Mouse (Mus musculus): ENCODE measurements around the gene Micall2.

GRCm38 (mm10) chr5:139764296-139764695 lies 28.2 kb upstream of the Micall2 start:
- TF ChIP-seq CTCF (IDR thresholded peaks at IDR 0.05; ENCODE audit: low read depth, low read length) (peak; percentile 80), POLR2A (IDR thresholded peaks at IDR 0.05; ENCODE audit: extremely low read depth, insufficient read depth, low read length) (no peak)
